Mouse (Mus musculus): ENCODE measurements around the gene Ppbp.

The Ppbp gene

DNA sequence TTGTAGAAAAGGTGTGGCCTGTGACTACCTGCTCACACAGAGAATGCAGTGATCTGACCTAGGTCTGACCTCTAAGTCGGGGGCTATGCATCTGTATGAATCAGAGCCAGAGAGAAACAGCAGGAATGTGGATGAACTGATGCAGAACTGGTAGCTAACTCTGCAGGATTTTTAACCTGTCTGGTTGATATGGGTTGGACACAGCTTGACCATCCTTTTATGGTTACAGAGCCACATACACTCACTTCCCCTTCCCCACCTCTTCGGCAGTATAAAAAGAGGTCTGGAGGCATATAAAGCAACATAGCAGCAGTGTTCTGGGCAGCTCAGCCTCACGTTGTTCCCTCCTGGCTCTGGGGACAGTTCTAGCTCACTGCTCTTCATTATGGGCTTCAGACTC is at the start of gene Ppbp:
Ppbp (plus strand) TSS at position 301 of the 400 bp plus-strand sequence.
- no peak for DNase-seq (ENCODE audit: low read depth, low spot score)

DNA sequence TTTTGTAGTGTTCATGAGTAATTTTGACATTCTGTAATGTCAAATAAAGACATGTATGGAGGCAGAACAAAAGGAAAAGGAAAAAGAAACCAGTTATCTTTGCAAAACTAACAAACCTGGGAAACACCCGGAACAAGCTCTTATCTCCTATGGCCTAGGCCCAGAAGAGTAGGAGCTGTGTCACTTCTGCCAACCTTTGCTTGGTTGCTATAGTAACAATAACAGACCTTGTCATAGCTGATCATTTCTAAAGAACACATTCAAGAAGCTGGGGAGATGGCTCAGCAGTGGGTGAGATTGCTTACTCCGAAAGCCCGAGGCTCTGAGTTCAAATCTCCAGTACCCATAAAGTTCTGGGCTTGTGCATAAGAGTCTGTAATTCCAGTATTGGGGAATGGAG is 45.7 kb upstream of the Ppbp start:
- no peak for DNase-seq (ENCODE audit: low read depth, low spot score)

DNA sequence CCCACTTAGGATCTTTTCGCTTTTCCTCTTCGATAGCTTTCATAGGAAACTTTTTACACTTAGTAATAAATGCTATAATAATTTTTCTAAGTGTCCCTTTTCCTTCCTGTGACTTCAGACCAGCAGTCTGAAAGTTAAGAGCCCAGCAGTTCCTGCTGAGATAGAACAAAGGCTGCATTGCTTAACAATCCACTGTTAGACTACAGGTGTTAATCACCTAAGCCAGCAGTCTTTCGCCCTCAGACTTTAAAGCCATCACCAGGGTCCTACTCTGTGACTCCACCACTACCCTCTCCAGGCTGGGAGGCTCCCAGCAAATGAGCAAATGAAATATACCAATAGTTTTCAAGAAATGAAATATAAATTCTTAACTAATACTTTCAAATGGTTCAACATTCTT is 40.1 kb upstream of the Ppbp start:
- DNase-seq (ENCODE audit: low read depth, low spot score) = no peak

DNA sequence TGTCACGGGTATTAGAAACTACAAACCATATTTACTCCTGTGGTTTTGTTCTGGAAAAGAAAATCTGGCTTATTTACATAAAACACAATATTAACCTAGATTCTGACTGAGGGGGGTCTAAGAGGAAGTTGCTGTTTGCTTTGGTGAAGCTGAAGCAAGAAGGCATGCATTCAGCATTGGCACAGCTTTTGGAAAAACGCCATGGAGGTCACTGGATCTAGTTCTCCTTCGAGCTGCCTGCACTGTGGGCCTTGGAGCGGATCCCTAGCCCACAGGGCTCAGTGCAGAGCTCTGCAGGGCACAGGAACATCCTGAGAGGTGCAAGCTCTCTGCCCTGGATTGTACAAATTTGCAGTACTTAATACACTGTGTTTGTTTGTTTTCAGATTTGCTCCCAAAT is 36.8 kb upstream of the Ppbp start:
- no peak for DNase-seq (ENCODE audit: low read depth, low spot score)

DNA sequence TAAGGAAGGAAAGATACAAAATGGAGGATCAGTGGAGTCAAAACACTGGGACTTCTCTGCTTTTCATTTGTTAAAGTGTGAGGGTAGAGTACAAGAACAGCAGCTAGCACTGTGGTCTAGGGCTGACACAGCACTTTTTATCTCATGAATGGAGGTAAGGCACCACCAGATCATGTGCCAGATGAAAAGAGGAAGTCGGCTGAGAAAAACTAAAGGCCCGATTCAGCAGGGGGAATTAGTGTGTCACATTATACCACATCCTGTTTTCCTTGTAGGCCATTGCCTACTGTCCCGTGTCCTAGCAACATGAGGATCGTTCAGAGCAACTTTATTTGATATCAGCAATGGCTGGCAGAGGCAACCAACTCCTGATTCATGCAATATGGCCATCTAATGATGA is 26.3 kb upstream of the Ppbp start:
- DNase-seq (ENCODE audit: low read depth, low spot score) = no peak

DNA sequence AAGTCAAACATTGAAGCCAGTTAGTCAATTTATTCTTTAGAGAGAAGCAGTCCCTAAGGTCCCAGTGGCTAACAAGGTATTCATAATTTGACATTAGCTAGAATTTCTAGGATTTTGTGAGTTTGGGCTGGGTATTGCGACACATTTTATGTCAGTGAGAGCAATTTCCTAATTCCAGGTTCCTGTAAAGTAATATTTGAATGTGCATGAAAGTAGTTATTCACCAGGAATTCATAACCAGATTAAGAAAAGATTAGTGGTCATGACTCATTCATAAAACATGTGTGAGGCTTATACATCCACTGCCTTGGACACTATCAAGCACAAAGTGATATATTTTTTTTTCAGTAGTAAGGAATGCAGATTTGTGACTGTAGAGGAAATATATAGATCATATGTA is 14.4 kb upstream of the Ppbp start:
- no peak for DNase-seq (ENCODE audit: low read depth, low spot score)

DNA sequence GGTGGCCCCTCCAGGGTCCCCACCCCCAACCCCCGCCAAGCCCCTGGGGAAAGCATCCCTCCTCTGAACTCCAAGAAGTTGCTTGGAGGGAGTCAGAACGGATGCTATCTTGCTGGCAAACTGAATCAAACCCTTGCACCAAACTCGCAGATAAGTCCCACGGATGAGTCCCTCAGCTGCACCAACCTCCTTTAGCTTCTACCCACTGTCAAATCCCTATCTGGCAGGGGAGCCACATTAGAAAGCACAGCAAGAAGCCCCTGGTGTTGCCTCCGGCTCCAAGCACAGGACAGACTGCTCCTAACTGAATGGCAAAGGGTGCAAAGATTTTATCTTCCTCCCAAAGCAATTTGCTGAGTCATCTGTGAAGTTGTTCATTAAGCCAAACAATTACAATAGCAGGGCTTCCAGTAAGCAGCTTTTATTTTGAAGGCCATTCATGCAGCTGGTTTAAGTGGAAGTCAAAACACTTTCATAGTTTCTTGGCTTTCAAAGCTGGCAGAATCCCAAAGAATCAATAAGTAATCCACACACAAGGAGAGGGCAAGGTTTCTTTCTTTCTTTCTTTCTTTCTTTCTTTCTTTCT is 10.2 kb upstream of the Ppbp start:
- DNase-seq (ENCODE audit: low read depth, low spot score) = no peak

DNA sequence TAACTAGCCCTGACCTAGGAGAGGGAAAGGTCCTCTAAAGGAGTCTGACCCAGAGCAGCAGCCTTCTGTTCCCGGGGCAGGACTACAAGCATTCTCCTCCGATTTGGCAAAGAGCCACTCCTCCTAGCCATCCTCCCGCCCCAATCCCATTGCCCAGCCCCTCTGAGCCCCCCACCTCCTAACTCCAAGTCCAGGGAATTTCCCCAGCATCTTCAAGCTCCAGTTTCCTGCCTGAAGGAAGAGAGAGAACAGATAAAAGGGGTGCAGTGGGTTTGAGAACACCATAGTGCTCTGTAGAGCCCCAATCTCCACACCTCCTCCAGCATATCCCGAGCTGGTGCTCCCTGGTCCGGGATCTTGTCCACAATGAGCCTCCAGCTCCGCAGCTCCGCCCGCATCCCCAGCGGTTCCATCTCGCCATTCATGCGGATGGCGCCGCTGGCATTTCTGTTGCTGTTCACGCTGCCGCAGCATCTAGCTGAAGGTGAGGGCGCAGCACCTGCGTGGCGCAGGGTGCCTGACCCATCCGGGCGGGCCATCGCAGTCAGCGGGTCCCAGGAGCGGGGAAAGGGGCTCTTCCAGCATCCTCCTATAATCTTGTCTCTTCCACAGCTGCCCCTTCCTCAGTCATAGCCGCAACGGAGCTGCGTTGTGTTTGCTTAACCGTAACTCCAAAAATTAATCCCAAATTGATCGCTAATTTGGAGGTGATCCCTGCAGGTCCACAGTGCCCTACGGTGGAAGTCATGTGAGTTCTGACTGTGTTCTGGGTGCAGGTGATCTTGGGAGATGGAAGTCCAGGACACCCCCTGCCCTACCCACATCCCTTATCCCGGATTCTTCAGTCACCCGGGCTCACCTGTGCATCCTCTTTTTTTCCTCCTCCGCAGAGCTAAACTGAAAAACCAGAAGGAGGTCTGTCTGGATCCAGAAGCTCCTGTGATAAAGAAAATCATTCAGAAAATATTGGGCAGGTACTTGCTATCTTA is 8.9 kb upstream of the Ppbp start, which contains the start of gene Cxcl5:
Cxcl5 (plus strand) TSS at position 284 of the 989 bp plus-strand sequence.
- DNase-seq (ENCODE audit: low read depth, low spot score) = no peak

DNA sequence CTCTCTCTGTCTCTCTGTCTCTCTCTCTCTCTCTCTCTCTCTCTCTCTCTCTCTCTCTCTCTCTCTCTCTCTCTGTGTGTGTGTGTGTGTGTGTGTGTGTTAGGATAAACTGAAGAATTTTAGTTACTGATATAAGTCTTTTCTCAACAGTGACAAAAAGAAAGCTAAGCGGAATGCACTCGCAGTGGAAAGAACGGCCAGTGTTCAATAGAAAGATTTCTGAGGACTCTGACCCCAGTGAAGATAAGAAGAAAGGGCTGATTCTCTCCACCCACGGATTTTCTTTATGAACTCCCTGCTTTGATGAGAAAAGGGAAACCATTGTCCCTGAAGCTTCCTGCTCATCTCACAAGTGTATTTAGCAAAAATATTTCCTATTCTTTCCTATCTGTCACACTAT is 8.0 kb upstream of the Ppbp start:
- no peak for DNase-seq (ENCODE audit: low read depth, low spot score)

DNA sequence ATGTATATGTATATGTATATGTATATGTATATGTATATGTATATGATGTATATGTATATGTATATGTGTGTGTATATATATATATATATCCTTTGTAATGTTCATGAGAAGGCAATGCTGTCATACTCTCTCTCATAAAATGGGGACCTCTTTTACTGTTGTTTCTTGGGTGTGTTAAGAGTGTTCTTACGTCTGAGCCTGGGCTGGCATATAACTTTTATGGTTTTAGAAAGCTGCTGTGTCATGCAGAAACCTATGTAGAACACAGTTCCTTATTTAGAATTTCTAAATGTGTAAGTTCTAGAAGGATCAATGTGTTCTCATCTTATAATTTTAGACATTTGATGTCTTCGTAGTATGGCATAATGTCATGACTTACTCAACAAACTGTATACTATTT is 7.5 kb upstream of the Ppbp start:
- no peak for DNase-seq (ENCODE audit: low read depth, low spot score)

DNA sequence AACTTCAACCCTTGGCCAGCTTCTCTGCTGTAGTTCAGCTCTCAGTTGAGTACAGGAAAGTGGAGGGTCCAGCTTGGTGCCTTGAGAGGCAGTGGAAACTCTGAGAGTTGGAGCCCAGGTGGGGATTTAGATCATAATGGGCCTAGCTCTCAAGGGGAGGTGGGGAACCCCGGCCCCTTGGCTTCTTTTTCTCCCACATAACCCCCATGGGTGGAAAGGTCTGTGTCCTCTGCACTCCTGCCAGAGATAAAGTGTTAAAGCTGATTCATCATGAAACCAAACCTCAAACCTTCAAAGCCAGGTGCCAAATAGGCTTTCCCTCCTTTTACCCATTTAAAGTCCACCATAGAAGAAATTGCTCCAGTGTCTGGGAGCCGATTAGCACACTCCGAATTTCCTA is 6.5 kb upstream of the Ppbp start:
- DNase-seq (ENCODE audit: low read depth, low spot score) = no peak

DNA sequence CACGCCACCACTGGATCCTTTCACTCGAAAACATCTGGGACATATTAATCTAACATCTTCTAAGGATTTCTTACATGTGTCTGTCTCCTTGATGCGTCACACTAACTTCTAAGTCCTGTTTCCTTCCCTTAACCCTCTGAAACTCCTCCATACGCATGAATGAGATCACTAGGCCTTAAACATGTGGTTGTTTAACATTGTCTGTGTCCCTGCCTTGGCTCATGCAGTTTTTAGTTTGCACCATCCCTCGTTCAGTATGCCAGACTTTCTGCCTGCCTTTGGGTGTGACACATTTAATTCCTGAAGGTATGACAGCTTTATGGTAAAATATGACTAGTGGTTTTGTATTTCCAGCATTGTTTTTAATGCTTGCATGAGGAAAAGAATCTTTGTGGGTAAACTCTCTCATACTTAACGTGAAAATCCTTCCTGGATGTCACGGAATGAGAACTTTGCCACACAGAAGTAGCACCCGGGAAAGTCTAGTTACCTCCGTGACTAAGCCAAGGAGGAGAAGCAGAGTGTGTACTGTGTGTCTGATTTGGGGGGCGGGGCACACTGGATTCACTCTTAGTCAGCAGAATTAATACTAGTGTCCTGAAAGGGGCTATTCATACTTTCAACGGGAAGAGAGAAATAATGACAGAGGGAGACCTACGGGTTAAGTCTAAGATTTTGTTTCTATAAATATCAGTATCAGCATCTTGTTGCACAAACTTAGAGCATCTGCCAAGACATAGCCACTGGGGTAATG is 4.2 kb upstream of the Ppbp start:
- no peak for DNase-seq (ENCODE audit: low read depth, low spot score)

DNA sequence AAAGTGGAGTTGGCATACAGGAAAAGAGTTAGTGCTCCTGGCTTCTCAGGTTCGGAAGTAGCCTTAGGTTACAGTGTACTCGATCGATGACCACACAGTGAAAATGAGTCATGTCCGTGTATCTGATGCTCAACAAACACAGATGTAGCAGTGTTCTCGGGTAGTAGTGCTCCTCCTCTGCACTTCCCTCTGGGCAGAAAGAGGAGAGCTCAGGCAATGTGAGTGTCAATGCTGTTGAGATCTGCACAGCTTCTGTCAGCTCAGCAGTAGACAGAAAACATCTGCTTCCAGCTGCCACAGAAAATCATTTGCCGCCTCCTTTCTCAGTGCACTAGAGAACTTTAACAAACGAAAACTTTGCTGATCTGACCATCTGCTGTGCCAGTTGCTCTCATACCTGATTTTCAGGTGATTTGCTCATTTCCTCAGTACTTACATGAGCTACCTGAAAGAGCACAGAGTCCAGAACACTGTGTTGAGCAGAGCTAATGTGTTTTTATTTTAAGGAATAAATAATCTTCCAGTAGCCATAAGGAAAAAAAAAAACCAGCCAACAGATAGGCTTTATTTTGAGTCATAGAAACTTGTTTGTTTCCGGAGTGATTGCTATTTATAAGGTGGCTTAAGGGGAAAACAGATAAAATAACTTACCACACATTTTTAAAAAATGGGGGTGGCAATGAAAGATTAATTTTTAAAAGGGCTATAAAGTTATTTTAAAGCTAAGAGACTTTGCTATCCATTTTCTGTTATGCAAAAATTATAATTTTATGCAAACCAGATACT is 2.3 kb upstream of the Ppbp start:
- no peak for DNase-seq (ENCODE audit: low read depth, low spot score)

DNA sequence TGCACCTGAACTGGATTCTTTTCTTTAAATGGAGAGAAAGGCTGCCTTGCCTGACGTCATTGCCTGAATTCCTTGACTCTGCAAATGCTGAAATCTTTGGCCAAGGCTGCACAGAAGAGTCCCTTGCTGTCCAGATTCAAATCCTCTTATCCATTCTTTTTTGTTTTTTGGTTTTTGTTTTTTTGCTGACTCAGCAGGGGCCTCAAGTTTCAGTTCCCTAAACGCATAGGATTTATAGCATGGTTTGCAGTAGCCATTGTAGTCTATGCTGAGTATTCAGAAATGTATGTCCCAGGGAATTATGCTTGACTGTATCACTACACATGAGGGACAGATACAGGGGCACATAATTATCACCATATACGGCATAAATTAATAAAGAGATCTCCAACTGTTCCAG is 3.1 kb downstream of the Ppbp start:
- no peak for DNase-seq (ENCODE audit: low read depth, low spot score)

DNA sequence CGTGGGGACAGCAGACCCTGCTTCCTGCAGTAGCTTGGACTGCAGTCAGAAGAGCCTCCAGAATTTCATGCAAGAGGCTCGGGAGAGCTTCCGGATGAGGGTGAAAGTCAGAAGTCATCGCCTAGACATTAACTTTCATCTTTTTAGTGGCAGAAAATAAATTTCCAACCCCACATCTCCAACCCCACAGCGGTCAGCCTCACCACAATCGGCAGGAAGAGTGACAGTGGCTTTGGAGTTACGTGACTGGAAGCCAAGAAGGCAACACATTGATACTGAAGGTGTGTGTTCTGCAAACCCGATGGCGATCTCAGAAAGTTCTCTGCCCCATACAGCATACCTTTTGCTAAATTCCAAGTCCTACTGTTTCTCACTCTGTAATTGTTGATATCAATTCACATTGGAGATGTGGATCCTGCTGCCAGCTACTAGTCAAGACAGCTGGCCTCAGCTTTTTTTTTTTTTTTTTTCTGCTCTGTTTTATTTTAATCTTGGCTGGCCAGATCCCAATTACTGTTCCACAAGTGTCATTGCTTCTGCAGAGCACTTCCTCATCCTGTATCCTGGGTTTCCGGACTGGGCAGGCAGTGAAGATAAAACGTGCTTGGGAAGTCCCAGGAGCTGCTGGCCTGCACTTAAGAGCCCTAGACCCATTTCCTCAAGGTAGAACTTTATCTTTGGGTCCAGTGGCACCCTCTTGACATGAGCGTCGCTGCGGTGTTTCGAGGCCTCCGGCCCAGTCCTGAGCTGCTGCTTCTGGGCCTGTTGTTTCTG is 3.7 kb downstream of the Ppbp start, which contains the start of gene Pf4:
Pf4 (plus strand) TSS at position 556 of the 774 bp plus-strand sequence.
- DNase-seq (ENCODE audit: low read depth, low spot score) = no peak

DNA sequence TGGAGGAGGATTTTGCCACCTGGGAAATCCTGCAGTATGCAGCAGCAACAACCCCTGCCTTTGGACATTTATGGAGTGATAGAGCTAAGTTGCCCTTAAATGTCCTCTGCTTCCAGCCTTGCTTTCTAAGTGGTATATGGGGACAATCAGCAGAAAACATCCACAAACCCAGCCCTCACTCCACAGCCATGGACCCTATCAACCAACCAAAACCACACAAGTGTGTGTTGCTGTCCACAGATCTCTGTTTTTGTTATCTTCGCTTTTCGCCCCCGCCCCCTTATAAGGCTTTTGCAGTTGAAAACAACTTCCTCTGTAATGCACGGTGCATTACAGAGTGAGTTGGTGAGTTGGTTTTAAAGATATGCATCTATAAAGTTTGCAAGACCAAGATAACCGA is 7.2 kb downstream of the Ppbp start:
- DNase-seq (ENCODE audit: low read depth, low spot score) = no peak

DNA sequence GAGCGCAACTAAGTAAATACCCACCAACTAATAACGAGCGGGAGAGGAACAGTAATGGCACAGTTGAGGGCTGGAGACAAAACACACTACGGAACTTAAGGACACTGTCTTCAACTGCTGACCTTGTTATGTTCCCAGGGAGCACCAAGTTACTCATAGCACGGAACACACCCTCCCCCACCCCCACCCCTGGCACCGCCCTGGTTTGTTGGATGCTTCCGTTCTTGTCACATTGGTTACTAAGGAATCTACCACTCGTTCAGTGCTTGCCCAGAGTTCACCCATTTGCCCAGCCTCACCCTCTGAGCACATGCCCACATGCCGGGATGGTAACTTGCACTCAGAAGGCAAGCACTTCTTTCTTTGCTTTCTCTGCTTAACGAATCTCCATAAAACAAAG is 9.3 kb downstream of the Ppbp start:
- DNase-seq (ENCODE audit: low read depth, low spot score) = no peak

DNA sequence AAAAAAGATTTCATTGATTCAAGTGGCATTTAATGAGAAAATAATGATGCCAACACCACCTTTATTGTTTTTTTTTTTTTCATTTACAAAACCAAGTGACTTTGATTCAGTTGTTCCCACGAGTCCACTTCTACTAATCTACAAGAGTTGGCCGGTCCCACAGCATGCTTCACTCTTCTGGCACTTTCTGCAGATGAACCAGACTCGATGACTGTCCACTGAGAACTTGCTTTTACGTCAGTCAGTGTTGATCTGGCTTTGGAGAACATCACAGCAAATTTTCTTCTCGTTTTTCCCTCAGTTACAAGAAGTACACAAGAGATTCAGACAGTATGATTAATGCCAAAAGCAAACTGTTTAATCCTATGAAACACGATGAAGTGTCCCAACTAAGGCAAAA is 10.5 kb downstream of the Ppbp start:
- no peak for DNase-seq (ENCODE audit: low read depth, low spot score)

DNA sequence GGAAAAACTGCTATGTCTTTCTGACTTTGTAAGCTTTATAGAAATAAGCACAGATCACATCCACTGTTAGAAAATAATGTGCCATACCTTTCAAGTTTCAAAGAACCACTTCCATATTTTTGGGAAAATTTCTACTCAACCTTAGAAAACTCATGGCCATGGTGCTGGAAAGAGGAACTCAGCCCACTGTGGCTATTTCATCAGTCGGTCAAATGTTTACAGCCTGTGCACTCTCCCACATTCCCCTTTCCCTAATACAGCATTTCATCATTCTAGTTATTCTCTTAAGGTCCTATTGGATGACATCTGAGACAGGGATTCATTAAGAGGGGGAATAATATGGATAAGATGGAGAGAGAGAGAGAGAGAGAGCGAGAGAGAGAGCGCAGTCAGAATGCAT is 15.4 kb downstream of the Ppbp start:
- no peak for DNase-seq (ENCODE audit: low read depth, low spot score)

DNA sequence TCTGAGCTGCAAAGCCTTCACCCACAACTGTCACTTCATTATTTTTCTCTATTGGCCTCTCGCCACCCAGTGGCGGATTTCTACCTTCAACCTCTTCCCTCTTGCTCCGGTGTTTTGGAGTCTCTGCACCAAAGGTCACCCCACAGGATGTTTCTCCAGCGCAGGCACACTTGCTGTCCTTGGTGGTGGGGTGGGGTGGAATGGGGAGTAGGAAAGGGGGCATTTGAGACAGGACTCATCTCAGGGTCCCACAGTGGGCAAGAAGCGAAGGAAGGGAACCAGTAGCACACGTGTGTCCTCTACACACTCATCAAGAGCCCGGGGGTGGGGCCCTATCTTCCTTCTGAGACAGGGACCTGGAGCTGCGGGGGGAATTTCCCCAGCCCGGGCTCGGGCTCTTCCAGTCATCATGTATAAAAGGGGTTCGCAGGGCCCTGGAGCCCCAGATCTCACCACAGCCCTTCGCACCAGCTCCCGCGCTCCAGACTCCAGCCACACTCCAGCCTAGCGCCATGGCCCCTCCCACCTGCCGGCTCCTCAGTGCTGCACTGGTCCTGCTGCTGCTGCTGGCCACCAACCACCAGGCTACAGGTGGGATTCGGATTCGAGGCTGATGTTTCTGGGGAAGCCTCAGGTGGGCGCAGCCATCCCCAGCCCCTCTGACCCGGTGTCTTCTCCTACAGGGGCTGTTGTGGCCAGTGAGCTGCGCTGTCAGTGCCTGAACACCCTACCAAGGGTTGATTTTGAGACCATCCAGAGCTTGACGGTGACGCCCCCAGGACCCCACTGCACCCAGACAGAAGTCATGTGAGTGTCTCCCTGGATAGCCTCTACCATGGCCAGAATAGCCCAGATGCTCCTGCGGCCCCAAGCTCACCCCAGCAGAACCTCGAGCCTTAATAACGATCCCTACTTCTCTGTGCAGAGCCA is 17.6 kb downstream of the Ppbp start, which contains the start of gene Cxcl3:
Cxcl3 (plus strand) TSS at position 445 of the 930 bp plus-strand sequence.
- no peak for DNase-seq (ENCODE audit: low read depth, low spot score)
